Mouse (Mus musculus): Measurements from ENCODE around the gene Klc2.
"Not testable (repeated sequence)": the region's sequence is repeated elsewhere in the genome, so short reads cannot be mapped to it uniquely, and the experiment has no call there.

Klc2 gene

DNA sequence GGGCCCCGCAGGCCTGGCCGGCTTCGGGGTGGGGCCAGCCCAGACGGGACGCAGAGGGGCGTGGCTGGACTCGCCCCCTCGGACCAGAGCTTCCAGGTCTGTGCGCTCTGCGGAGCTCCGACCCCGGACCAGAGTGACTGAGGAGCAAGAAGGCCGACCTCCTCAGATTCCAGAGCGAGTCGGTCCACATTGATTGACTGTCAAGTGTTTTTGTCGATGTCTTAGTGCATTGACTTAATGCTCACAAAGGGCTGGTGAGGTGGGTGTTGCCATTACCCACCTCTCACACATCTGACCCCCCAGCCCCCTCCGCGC is at the start of gene Klc2:
Klc2 (minus strand) TSS at position 177 of the 315 bp plus-strand sequence.
- DNase-seq (ENCODE audit: low read depth, low spot score): no peak

DNA sequence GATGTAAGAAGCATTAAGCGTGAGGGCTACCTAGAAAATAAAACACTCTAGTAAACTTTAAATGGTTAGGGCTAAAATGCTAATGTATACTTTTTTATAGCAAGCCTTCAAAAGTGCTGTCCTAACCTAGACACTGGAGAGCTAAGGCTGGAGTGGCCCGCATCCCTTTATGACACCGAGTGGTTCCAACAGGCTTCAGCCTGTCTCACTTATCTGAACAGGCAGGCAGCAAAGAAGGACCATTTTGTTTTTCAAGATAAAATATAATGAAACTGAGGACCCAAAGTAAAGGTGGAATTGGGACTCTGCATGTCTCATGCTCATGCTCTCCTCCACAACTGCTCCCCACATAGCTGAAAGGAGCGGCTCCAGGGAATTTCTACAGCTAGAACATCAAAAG is 49.1 kb upstream of the Klc2 start:
- DNase-seq (ENCODE audit: low read depth, low spot score): no peak

DNA sequence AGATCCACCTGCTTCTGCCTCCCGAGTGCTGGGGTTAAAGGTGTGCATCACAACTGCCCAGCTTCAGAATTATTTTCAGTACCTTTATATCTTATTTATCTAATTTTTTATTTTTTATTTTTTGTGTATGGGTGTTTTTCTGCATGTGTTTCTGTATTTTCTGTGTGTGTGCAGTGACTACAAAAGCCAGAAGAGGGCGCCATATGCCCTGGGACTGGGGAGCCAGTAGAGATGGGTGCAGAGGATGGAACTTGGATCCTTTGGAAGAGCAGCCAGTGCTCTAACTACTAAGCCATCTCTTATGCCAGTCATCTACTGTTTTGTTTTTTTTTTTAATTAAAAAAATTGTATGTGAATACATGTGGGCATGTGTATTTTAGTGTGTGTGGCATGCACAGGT is 46.0 kb upstream of the Klc2 start:
- DNase-seq (ENCODE audit: low read depth, low spot score): peak; percentile 28

GRCm38 (mm10) chr19:5161913-5162312 is 43.6 kb upstream of the Klc2 start:
- no peak for DNase-seq (ENCODE audit: low read depth, low spot score)

GRCm38 (mm10) chr19:5152261-5152660 is 33.9 kb upstream of the Klc2 start:
- no peak for DNase-seq (ENCODE audit: low read depth, low spot score)

DNA sequence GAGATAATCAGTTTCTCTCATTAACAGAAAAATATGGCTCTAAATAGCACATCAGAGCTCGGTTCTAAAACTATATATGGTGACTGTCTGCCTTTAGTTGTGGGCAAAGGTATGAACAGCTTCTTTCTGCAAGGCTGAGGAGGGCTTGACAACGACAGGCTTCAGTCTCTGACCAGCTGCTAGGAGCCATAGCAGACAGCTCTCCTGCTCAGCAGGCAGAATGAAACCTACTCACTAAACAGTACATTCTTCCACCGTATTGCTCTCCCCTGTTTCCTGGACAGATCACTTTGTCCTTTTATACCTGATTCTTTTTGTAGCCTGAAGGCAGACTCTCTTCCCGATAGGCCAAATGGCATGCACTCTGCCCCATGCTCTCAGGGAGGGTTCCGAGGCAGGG is 33.4 kb upstream of the Klc2 start:
- DNase-seq (ENCODE audit: low read depth, low spot score): no peak

- peak; percentile 40 for DNase-seq (ENCODE audit: low read depth, low spot score)
Measured at GRCm38 (mm10) chr19:5151331-5151730, 33.0 kb upstream of the Klc2 start.

- DNase-seq (ENCODE audit: low read depth, low spot score): no peak
Measured at GRCm38 (mm10) chr19:5150358-5150757, 32.0 kb upstream of the Klc2 start.

- not testable (repeated sequence) for DNase-seq (ENCODE audit: low read depth, low spot score)
Measured at GRCm38 (mm10) chr19:5149041-5149440, 30.7 kb upstream of the Klc2 start.

DNA sequence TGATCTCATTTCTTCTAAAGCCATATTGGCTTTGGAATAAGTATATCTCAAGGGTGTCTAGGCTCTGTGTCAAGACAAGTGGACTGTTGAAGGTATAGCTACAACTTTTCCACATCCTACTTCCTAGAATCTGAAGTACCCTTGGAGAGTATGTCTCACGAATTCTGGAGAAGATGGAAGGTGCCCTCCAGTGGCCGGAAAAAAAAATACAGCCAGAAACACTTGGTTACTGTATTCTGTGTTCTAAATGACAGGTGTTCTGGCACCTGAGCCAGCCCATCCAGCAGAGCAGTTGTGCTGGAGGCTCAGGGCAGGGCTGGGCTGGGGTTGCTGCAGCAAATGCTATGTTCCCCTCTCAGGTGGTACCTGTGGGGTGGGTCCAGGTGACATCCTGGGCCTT is 21.3 kb upstream of the Klc2 start:
- DNase-seq (ENCODE audit: low read depth, low spot score): peak; percentile 44

GRCm38 (mm10) chr19:5131237-5131636 is 12.9 kb upstream of the Klc2 start:
- DNase-seq (ENCODE audit: low read depth, low spot score): no peak

- DNase-seq (ENCODE audit: low read depth, low spot score): peak; percentile 34
Measured at GRCm38 (mm10) chr19:5129770-5130169, 11.4 kb upstream of the Klc2 start.

DNA sequence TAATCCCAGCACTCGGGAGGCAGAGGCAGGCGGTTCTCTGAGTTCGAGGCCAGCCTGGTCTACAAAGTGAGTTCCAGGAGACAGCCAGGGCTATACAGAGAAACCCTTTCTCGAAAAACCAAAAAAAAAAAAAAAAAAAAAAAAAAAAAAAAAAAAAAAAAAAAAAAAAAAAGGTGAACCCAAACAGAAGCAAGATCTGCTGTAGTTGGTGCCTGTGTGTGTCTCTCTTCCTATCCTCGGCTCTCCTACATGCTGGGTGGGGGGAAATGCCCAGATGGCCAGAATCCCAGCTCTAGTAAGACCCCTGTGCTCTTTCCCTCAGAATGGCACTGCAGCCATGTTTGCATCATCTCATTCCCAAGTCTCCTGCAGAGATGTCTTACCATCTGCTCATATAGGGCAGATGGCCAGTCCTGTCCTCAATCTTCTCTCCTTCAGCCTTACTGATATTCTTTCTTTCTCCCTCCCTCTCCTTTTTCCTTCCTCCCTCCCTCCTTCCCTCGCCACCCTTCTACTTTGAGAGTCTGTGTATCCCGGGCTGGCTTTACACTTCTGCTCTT is 5.8 kb upstream of the Klc2 start:
- DNase-seq (ENCODE audit: low read depth, low spot score): no peak

DNA sequence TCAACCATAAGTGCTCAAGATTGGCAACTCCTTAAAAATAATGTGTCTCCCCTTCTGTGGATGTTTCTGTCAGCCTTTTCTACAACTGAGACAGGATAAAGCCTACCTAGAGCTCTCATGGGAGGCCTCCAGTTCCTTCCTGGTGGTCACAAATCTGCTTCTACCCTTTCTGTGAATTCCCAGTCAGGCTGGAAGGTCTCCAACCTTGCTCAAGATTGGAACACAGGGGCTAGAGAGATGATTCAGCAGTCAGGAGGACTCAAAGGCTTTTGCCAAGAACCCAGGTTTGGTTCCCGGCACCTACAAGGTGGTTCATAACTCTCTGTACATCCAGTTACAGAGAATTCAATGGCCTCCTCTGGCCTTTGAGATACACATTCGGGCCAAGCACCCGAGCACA is 4.9 kb upstream of the Klc2 start:
- no peak for DNase-seq (ENCODE audit: low read depth, low spot score)

DNA sequence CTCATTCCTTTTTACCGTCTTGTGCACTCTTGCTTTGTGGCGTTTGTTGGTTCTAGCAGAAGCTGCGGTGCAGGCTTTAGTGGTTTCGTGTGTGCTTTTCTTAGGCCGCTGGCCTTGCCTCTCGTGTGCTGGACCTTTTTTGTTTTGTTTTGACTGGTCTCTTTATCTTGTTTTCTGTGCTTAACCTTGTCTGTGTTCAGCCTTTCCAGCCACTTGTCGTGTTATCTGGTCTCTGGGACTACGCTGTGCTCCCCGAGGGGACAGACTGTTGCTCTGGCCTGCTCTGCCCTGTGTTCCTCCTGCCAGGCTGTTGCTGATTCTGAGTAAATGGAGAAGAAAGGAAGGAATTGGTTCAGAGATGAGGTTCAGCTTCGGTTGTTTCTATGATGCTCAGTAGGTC is 4.1 kb upstream of the Klc2 start:
- DNase-seq (ENCODE audit: low read depth, low spot score): no peak

GRCm38 (mm10) chr19:5117494-5118383 is 621 bp downstream of the Klc2 start:
- peak; percentile 81 for DNase-seq (ENCODE audit: low read depth, low spot score)

GRCm38 (mm10) chr19:5113783-5114182 is 4.6 kb downstream of the Klc2 start:
- no peak for DNase-seq (ENCODE audit: low read depth, low spot score)

DNA sequence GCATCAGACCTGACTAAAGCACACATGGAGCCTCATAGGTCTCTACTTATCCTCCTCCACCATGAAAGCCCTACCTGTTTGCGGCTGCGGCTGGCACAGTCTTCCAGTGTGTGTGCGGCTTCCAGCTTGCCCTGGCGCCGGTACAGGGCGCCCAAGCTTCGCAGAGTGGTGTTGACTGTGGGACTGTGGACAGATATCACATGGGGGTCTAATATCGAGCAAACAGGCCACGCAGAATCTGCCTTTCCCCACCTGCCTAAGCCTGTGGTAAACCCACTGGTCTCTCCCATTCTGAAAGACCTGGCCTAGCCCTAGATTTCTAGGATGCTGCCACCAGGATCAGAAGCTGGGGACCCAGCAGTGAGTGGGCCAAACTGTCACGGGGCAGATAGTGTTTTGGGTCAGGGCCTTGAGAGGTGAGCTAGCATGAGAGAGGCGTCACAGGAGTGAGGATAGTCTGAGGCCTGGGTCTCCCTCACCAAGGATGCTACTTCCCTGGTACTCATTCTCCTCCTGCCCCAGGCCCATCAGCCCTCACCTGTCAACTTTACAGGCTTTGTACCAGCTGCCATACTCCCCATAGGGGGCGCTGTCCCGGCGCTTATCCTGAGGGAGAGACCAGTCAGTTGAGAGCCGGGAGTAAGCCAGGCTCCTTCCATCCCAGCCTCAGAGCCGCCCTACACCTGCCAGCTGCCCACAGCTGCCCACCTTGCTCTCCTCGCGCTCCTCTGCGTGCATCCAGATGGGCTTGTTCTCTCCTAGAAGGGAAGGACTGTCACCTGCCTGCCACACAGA is 8.5 kb downstream of the Klc2 start:
- no peak for DNase-seq (ENCODE audit: low read depth, low spot score)

GRCm38 (mm10) chr19:5108702-5109101 is 9.7 kb downstream of the Klc2 start:
- DNase-seq (ENCODE audit: low read depth, low spot score): no peak

DNA sequence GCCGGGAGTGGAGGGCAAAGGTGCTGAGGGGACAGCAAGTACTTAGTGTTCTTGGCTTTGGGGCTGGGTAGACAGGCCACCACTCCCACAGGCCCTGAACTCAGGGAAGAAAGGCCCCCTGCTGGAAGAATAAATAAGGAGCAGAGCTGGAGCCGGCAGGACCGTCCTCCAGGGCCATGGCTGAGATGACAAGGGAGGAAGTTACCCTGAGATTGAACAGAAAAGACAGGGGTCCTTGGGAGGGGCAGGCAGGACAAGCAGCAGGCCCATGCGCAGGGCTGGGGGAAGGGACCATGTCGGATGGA is 10.1 kb downstream of the Klc2 start:
- no peak for DNase-seq (ENCODE audit: low read depth, low spot score)

DNA sequence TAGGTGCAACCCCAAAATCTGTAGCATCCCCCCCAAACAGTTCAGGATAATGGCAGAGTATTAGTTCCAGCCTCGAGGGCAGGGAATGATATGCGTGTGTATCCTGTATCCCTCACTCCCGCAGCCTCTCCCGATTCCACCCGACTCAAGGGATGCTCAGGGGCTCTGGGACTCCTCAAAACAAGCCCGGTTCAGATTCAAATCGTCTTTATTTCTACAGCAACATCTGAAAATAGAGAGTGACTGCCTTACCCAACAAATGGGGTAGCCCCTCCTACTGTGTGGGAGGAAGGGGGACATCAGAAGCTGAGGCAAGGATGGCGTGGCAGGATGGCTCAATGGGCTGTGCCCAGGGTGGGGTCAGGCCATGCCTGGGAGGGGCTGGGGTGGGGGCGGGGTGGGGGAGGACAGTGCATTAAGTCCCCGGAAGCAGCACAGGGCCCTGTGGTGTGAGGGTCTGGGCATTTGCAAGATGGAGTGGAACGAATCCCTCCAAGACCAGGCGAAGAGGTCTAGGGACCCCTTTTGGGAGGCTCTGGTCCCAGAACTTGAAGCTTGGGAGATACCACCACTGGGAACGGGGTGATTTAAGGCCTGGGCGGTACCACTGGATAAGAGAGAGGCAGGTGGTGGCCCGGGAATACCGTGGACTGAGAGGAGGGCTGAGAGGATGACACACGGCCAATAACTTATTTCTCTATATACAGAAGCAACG is 10.6 kb downstream of the Klc2 start:
- DNase-seq (ENCODE audit: low read depth, low spot score): no peak

DNA sequence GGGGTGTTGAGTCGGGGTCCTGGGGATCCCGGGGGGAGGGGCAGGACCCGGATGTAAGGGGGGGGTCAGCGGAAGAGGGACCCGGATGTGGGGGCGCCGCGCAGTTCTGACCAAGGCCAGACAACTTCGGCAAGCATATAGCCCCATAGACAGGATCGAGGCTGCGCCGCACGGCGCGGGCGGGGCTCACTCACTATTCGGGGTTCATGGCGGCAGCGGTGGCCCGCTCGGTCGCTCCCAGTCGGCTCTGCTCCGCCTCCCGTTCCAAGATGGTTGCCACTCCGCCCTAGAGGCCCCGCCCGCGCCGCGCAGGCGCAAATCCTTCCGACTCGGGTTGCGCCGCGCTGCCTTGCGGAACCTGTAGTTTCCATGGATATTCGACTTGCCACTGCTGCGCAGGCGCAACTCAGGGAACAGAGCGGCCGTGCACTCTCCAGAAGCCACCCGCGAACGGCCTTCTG is 11.6 kb downstream of the Klc2 start, which contains the start of gene Rab1b:
Rab1b (minus strand) TSS at position 342 of the 461 bp plus-strand sequence.
- peak; percentile 98 for DNase-seq (ENCODE audit: low read depth, low spot score)

Measured in CD4-positive helper T cell, adult 2 months (primary cell).